Mouse (Mus musculus) monocyte, adult 2 months (primary cell): ENCODE results near the gene Ift88.
"Not testable (repeated sequence)": the region's sequence is repeated elsewhere in the genome, so short reads cannot be mapped to it uniquely, and the experiment has no call there.

Experiments
- DNase-seq, 2 experiments: peaks; one replicate each; pipeline ENCODE4 v3.0.0; 2022; ENCODE audit warnings: low spot score in 2 of 2, low read depth in 1 of 2

The Ift88 gene

GRCm38 (mm10) chr14:57430451-57430850 lies 6.6 kb downstream of the Ift88 start:
- DNase-seq, result no peak

- DNase-seq, result no peak
Measured at GRCm38 (mm10) chr14:57452516-57452915, 28.7 kb downstream of the Ift88 start.

GRCm38 (mm10) chr14:57459883-57460282 lies 36.0 kb downstream of the Ift88 start:
- no peak for DNase-seq

GRCm38 (mm10) chr14:57460326-57460725 lies 36.5 kb downstream of the Ift88 start:
- not testable (repeated sequence) for DNase-seq

- no peak for DNase-seq
Measured at GRCm38 (mm10) chr14:57462871-57463270, 39.0 kb downstream of the Ift88 start.

- DNase-seq, result no peak
Measured at GRCm38 (mm10) chr14:57475057-57475456, 51.2 kb downstream of the Ift88 start.

- no peak for DNase-seq
Measured at GRCm38 (mm10) chr14:57482262-57482661, 58.4 kb downstream of the Ift88 start.

GRCm38 (mm10) chr14:57484183-57484582 lies 60.3 kb downstream of the Ift88 start:
- no peak for DNase-seq

GRCm38 (mm10) chr14:57489696-57490095 lies 65.8 kb downstream of the Ift88 start:
- no peak for DNase-seq

- DNase-seq, result no peak
Measured at GRCm38 (mm10) chr14:57493840-57494239, 70.0 kb downstream of the Ift88 start.

GRCm38 (mm10) chr14:57503729-57504128 lies 79.9 kb downstream of the Ift88 start:
- DNase-seq, result no peak

GRCm38 (mm10) chr14:57509554-57509953 lies 85.7 kb downstream of the Ift88 start:
- no peak for DNase-seq

GRCm38 (mm10) chr14:57515156-57515762 lies 91.4 kb downstream of the Ift88 start:
- DNase-seq, result no peak

- no peak for DNase-seq
Measured at GRCm38 (mm10) chr14:57517001-57517400, 93.1 kb downstream of the Ift88 start.

- no peak for DNase-seq
Measured at GRCm38 (mm10) chr14:57523762-57524161, 99.9 kb downstream of the Ift88 start.

GRCm38 (mm10) chr14:57524671-57525387 lies 101.0 kb downstream of the Ift88 start, which contains the start of gene Il17d:
Gene Il17d, plus strand, starts transcription at chr14:57524777.
- DNase-seq, result no peak

GRCm38 (mm10) chr14:57525388-57526049 lies 101.7 kb downstream of the Ift88 start:
- DNase-seq, result no peak

- DNase-seq, result no peak
Measured at GRCm38 (mm10) chr14:57526050-57526623, 102.3 kb downstream of the Ift88 start.

- DNase-seq, result no peak
Measured at GRCm38 (mm10) chr14:57527122-57527521, 103.3 kb downstream of the Ift88 start.

- no peak for DNase-seq
Measured at GRCm38 (mm10) chr14:57527598-57527997, 103.7 kb downstream of the Ift88 start.

GRCm38 (mm10) chr14:57529086-57529785 lies 105.4 kb downstream of the Ift88 start:
- no peak for DNase-seq
